Mouse (Mus musculus) right cerebral cortex, postnatal 10 days (tissue): ENCODE results near the gene Mrpl39.

ENCODE experiments used
- DNase-seq, 2 experiments: peaks; one replicate each; pipeline ENCODE4 v3.0.0; 2021; ENCODE audit warnings: low spot score in 2 of 2

Mrpl39 gene

GRCm38 (mm10) chr16:84744703-84745490 is 9.4 kb upstream of the Mrpl39 start:
- no peak for DNase-seq

GRCm38 (mm10) chr16:84737358-84737757 is 1.8 kb upstream of the Mrpl39 start:
- no peak for DNase-seq

- DNase-seq: no peak
These were observed 756 bp downstream of the Mrpl39 start for GRCm38 (mm10) chr16:84734806-84735165.

- no peak for DNase-seq
These were observed 14.9 kb downstream of the Mrpl39 start for GRCm38 (mm10) chr16:84720670-84721069.

- DNase-seq: no peak
These were observed 17.3 kb downstream of the Mrpl39 start for GRCm38 (mm10) chr16:84718250-84718649.

GRCm38 (mm10) chr16:84717618-84718248 is 17.8 kb downstream of the Mrpl39 start:
- DNase-seq: no peak

- DNase-seq: no peak
These were observed 18.6 kb downstream of the Mrpl39 start for GRCm38 (mm10) chr16:84716724-84717617.

- no peak for DNase-seq
These were observed 19.3 kb downstream of the Mrpl39 start for GRCm38 (mm10) chr16:84716197-84716596.

GRCm38 (mm10) chr16:84714978-84715377 is 20.6 kb downstream of the Mrpl39 start:
- no peak for DNase-seq

GRCm38 (mm10) chr16:84713926-84714325 is 21.6 kb downstream of the Mrpl39 start:
- DNase-seq: no peak

- DNase-seq: no peak
These were observed 22.4 kb downstream of the Mrpl39 start for GRCm38 (mm10) chr16:84713156-84713555.

GRCm38 (mm10) chr16:84708649-84709048 is 26.9 kb downstream of the Mrpl39 start:
- no peak for DNase-seq

GRCm38 (mm10) chr16:84707802-84708201 is 27.7 kb downstream of the Mrpl39 start:
- no peak for DNase-seq

GRCm38 (mm10) chr16:84706571-84706970 is 29.0 kb downstream of the Mrpl39 start:
- DNase-seq: no peak

- DNase-seq: no peak
These were observed 30.0 kb downstream of the Mrpl39 start for GRCm38 (mm10) chr16:84705507-84705906.

- DNase-seq: no peak
These were observed 30.8 kb downstream of the Mrpl39 start for GRCm38 (mm10) chr16:84704661-84705240.

GRCm38 (mm10) chr16:84703769-84704660 is 31.5 kb downstream of the Mrpl39 start:
- DNase-seq: no peak

- no peak for DNase-seq
These were observed 32.3 kb downstream of the Mrpl39 start for GRCm38 (mm10) chr16:84703129-84703768.

- DNase-seq: no peak
These were observed 33.1 kb downstream of the Mrpl39 start for GRCm38 (mm10) chr16:84702230-84703128.
